Mouse (Mus musculus) heart, postnatal 0 days (tissue): ENCODE measurements at regions not wholly inside any gene's neighbourhood (a gene's known extent, or its start where the extent isn't known, plus 50 kb on each side); places are given as distances from the start of the nearest gene placed in this dataset.
A peak's percentile ranks its signal among the peaks of the same experiment; 100 is the strongest.

Experiments
- ATAC-seq: fragments of 200-750 bp; cut with Nextera tagmentation; 2 replicates; pipeline ENCODE4 v1.8.0; 2017; ENCODE audit warnings: low read depth, moderate number of reproducible peaks, moderate library complexity; ENCODE audit not compliant: insufficient read depth
- DNase-seq: peaks from one replicate; pipeline ENCODE4 v3.0.0-alpha.2; 2016; ENCODE audit warnings: low spot score
- H3K27ac ChIP-seq: fragments of 300-500 bp; sonication (generic); 2 replicates; pipeline ENCODE4 v1.5.1; 2014; ENCODE audit warnings: low read depth, mild to moderate bottlenecking
- H3K27me3 ChIP-seq: fragments of 300-500 bp; sonication (generic); 2 replicates; pipeline ENCODE4 v1.6.1; 2014; ENCODE audit warnings: low read length, mixed read lengths; ENCODE audit not compliant: control insufficient read depth, insufficient read depth
- H3K36me3 ChIP-seq: fragments of 300-500 bp; sonication (generic); replicated peaks from 2 replicates; pipeline ENCODE4 v1.6.1; 2014; ENCODE audit warnings: low read length, mixed read lengths; ENCODE audit not compliant: control insufficient read depth, insufficient read depth
- H3K4me1 ChIP-seq: fragments of 300-500 bp; sonication (generic); 2 replicates; pipeline ENCODE4 v1.6.1; 2014; ENCODE audit warnings: antibody characterized with exemption; ENCODE audit not compliant: control insufficient read depth, insufficient read depth
- H3K4me2 ChIP-seq: fragments of 300-500 bp; sonication (generic); 2 replicates; pipeline ENCODE4 v1.6.1; 2014; ENCODE audit warnings: low read depth, mild to moderate bottlenecking, low read length, moderate library complexity
- H3K4me3 ChIP-seq: fragments of 300-500 bp; sonication (generic); 2 replicates; pipeline ENCODE4 v1.5.1; 2014; ENCODE audit warnings: low read depth, low read length
- H3K9ac ChIP-seq: fragments of 300-500 bp; sonication (generic); replicated peaks from 2 replicates; pipeline ENCODE4 v1.6.1; 2014; ENCODE audit warnings: low read depth, low read length, mixed read lengths
- H3K9me3 ChIP-seq: fragments of 300-500 bp; sonication (generic); replicated peaks from 2 replicates; pipeline ENCODE4 v1.6.1; 2016; ENCODE audit warnings: low read length; ENCODE audit not compliant: control insufficient read depth
- CTCF ChIP-seq: IDR thresholded peaks from 2 replicates; pipeline ENCODE4 v1.5.1; 2016; ENCODE audit warnings: antibody characterized with exemption, control low read depth, low read depth
- EP300 ChIP-seq: IDR thresholded peaks from 2 replicates; pipeline ENCODE4 v1.6.1; 2016; ENCODE audit warnings: antibody characterized with exemption, low read depth
- WGBS: fragments of 180-500 bp; shearing (Covaris S2); extraction: QIAGEN DNeasy Blood & Tissue Kit; methylation state at CpG from one replicate; pipeline ENCODE4 v1.1.7; 2014; 5-methylcytosine and 5-hydroxymethylcytosine counted together

DNA sequence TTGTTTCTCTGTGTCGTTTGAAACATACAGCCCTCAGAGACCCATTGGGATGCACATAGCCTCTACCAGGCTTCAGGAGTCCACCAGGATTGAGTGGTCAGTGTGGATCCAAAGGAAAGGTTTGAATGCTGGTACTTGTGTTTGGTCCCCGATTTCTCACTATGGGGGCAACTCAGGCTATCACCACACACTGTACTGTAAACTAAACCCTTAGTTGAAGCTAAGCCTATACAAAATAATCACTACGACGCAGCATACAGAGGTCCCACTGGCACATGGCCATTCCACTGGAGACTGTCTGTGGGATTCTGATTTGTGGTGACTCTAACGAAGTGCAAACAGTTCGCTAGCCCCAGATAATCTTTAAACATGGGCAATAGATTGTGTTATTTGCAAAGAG, 91.5 kb upstream of the Gm5148 start:
- no peaks in the 10 kb centered on the region for H3K36me3 ChIP-seq
- H3K27me3 ChIP-seq = no peaks in the 10 kb centered on the region
- no peak for ATAC-seq
- TF ChIP-seq CTCF = no peak
- no peak for TF ChIP-seq EP300
- no peak for DNase-seq
- 91% methylated on average over 6 of the region's 6 CpGs for WGBS
- no peak overlapping the region for H3K4me2 ChIP-seq
- H3K27ac ChIP-seq = no peak overlapping the region
- no peaks in the 10 kb centered on the region for H3K9me3 ChIP-seq
- H3K4me3 ChIP-seq = no peak overlapping the region
- H3K9ac ChIP-seq = no peak overlapping the region
- no peaks in the 10 kb centered on the region for H3K4me1 ChIP-seq

DNA sequence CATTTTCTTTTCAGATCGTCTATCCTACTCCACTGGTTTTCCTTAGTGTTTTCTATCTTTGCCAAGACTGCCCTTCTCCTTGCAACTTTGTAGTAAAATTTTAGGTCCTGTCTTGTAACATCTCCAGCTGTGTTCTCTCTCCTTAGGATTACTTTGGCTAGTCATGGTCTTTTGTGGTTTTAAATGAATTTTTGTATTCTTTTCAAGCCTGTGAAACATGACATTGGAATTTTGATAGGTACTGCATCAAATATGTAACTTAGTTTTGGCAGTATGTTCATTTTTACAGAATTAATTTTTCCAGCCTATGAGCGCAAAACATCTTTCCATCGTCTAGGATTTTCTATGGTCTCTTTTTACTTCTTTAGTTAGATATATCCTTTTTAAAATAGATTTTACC, 88.6 kb upstream of the Gm5148 start:
- Histone ChIP-seq H3K27me3 (no peaks in the 10 kb centered on the region), H3K9ac (no peak overlapping the region), H3K4me1 (no peaks in the 10 kb centered on the region), H3K4me3 (no peak overlapping the region), H3K27ac (no peak overlapping the region), H3K9me3 (peaks cover 5% of the 10 kb centered on the region; the same call in 1 of the 2 replicates), H3K4me2 (no peak overlapping the region), H3K36me3 (no peaks in the 10 kb centered on the region)
- WGBS = 79% methylated on average over 3 of the region's 3 CpGs
- no peak for DNase-seq
- ATAC-seq = no peak
- TF ChIP-seq CTCF (no peak), EP300 (no peak)

DNA sequence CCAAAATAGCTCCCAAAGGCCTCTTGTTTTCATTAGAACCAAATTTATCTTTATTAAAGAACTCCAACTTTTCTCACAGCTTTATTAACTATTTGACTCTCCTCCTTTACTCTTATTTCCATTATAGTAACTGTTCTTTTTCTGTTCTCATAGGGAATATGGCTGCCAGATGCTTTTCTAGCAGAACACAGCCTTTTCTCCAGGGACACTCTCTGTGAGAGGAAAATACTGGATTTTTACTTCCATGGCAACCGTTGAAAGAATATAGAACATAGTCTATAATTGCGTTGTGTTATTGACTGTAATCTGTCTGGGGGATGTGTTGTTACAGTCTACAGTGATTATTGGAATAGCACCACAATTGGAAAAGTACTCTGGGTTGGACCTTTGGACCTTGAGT, 87.1 kb upstream of the Gm5148 start:
- Histone ChIP-seq H3K9me3 (peaks cover 5% of the 10 kb centered on the region; the same call in 1 of the 2 replicates), H3K4me1 (no peaks in the 10 kb centered on the region), H3K4me2 (no peak overlapping the region), H3K27ac (no peak overlapping the region), H3K4me3 (no peak overlapping the region), H3K9ac (no peak overlapping the region), H3K36me3 (no peaks in the 10 kb centered on the region), H3K27me3 (no peaks in the 10 kb centered on the region)
- TF ChIP-seq CTCF = no peak
- no peak for TF ChIP-seq EP300
- no peak for DNase-seq
- no peak for ATAC-seq
- 78% methylated on average over 2 of the region's 2 CpGs for WGBS

DNA sequence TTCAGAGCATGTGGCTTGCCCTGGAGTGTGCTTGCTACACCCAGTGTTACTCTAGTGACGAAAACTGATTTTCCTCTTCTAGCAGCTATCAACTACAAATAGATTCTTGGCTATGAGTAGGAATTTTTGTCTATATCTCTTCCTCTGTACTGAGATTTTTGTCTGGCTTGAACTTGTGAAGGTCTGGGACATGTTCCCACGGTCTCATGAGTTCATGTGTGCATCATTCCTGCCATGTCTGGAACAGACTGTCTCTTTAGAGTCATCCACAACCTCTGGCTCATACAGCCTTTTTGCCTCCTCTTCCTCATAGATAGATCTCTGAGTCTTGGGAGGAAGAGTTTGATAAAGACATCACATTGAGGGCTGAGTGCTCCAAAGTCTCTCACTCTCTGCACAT, 86.5 kb upstream of the Gm5148 start:
- Histone ChIP-seq H3K27me3 (no peaks in the 10 kb centered on the region), H3K27ac (no peak overlapping the region), H3K4me2 (no peak overlapping the region), H3K4me1 (no peaks in the 10 kb centered on the region), H3K4me3 (no peak overlapping the region), H3K9me3 (peaks cover 5% of the 10 kb centered on the region; the same call in 1 of the 2 replicates), H3K36me3 (no peaks in the 10 kb centered on the region), H3K9ac (no peak overlapping the region)
- no peak for ATAC-seq
- TF ChIP-seq EP300 (no peak), CTCF (no peak)
- WGBS = 56% methylated on average over 2 of the region's 2 CpGs
- DNase-seq = no peak

DNA sequence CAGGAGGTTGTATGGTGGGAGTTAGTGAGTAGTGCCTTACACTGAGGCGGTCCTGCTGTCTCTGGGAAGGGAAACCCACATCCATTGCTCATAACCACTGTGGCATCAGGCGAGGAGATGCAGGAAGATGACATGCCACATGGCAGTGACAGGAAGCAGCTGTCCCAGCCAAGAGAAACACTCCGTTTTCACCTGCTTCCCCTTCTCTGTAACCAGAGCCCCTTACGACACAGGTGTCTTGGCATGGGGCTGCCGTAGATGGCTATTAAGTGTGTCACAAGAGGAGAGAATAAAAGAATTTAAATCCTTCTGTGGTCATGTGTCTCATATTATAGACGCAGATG, 81.5 kb upstream of the Gm5148 start:
- no peak for TF ChIP-seq CTCF
- TF ChIP-seq EP300 = no peak
- no peak for ATAC-seq
- no peaks in the 10 kb centered on the region for H3K27me3 ChIP-seq
- no peaks in the 10 kb centered on the region for H3K36me3 ChIP-seq
- peaks cover 5% of the 10 kb centered on the region; the same call in 1 of the 2 replicates for H3K9me3 ChIP-seq
- H3K4me2 ChIP-seq = no peak overlapping the region
- 56% methylated on average over 6 of the region's 6 CpGs for WGBS
- H3K4me1 ChIP-seq = no peaks in the 10 kb centered on the region
- peak overlapping the region; percentile 15; the same call in 1 of the 2 replicates for H3K27ac ChIP-seq
- no peak for DNase-seq
- no peak overlapping the region for H3K9ac ChIP-seq
- H3K4me3 ChIP-seq = no peak overlapping the region
